Mouse (Mus musculus) G1E (cell line): ENCODE measurements around the gene Pde4d. TPM values are rescaled to one million over a fixed set of nuclear protein-coding genes. Genes with fewer than 3 reads are reported as not detected.

Source experiments
- ATAC-seq: 2 replicates; pipeline ENCODE4 v1.8.0; 2016; ENCODE audit warnings: mild to moderate bottlenecking; ENCODE audit not compliant: insufficient number of reproducible peaks, poor library complexity, low FRiP score, severe bottlenecking; ENCODE audit errors: extremely low read depth
- DNase-seq: peaks from one replicate; pipeline ENCODE4 v3.0.0; 2012; ENCODE audit warnings: low spot score
- H3K27me3 ChIP-seq: 2 replicates; pipeline ENCODE4 v1.6.1; 2012; ENCODE audit warnings: mild to moderate bottlenecking, low read length, inconsistent platforms; ENCODE audit not compliant: insufficient read depth
- H3K36me3 ChIP-seq: replicated peaks from 2 replicates; pipeline ENCODE3; 2012; ENCODE audit warnings: mild to moderate bottlenecking, inconsistent platforms
- H3K4me1 ChIP-seq: 2 replicates; pipeline ENCODE4 v1.6.1; 2012; ENCODE audit warnings: low read depth, low read length, inconsistent platforms, mixed read lengths; ENCODE audit not compliant: insufficient read depth
- H3K4me3 ChIP-seq: 2 replicates; pipeline ENCODE4 v1.5.1; 2012; ENCODE audit warnings: low read depth, mild to moderate bottlenecking, inconsistent platforms, low read length, moderate library complexity, mixed read lengths
- H3K9me3 ChIP-seq: replicated peaks from 2 replicates; pipeline ENCODE4 v1.6.1; 2012; ENCODE audit warnings: inconsistent platforms
- CTCF ChIP-seq: IDR thresholded peaks from 2 replicates; pipeline ENCODE4 v1.5.1; 2012; ENCODE audit warnings: low read depth, low read length, inconsistent platforms, mixed read lengths
- GATA1 ChIP-seq: IDR thresholded peaks from 2 replicates; pipeline ENCODE4 v1.6.1; 2012; ENCODE audit warnings: borderline replicate concordance, low read length, inconsistent platforms, mixed read lengths
- GATA2 ChIP-seq: IDR thresholded peaks from 2 replicates; pipeline ENCODE4 v1.6.1; 2012; ENCODE audit warnings: low read depth, low read length, inconsistent platforms, borderline replicate concordance
- POLR2AphosphoS5 ChIP-seq: IDR thresholded peaks from 2 replicates; pipeline ENCODE4 v1.6.1; 2012; ENCODE audit warnings: low read depth, low read length, inconsistent platforms; ENCODE audit not compliant: insufficient replicate concordance
- TAL1 ChIP-seq: conservative IDR thresholded peaks from 2 replicates; pipeline ENCODE4 v1.6.1; 2012; ENCODE audit warnings: low read depth, low read length, inconsistent platforms, mixed read lengths
- polyA plus RNA-seq: library from polyadenylated mRNA; stranded (reverse); fragments of >175 nt; gene quantifications from 2 replicates; pipeline ENCODE4 v1.2.3, GENCODE M21; 2012
- total RNA-seq, 2 experiments: library from RNA; stranded (forward) in 1 of 2; stranded (reverse) in 1 of 2; fragments of 200-1000 nt in 1 of 2; fragments of >200 nt in 1 of 2; fragmentation: Nextera tagmentation in 1 of 2; gene quantifications; 2 replicates each; pipeline ENCODE4 v1.2.3; 2014 to 2017

The Pde4d gene
- total and polyA plus RNA-seq, 3 experiments: 8.2 to 124 (median 22.6) TPM

DNA sequence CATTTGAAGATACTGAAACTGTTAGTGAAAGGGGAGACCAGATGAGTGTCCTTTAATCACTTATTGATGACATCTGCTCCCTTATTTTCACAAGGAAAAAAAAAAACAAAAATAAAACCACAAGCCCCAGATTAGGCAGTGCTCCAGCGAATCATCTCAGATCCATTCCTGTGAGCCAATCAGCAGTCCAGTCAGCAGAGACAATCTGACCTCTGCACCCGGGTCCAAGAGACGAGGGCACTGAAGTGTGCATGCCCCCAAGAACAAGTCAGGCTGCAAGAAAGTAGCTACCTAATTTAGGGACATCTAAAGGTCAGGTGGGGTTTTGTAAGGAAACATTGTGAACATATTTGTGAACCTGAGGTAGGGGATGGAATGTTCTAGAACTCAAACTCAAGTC lies 1102.1 kb downstream of the Pde4d start:
- no peak overlapping the region for H3K4me3 ChIP-seq
- peaks cover 4% of the 10 kb centered on the region; the same call in 1 of the 2 replicates for H3K4me1 ChIP-seq
- H3K36me3 ChIP-seq: no peaks in the 10 kb centered on the region
- no peaks in the 10 kb centered on the region for H3K9me3 ChIP-seq
- no peak for DNase-seq
- ATAC-seq: no peak
- TF ChIP-seq TAL1: no peak
- no peak for TF ChIP-seq GATA2
- no peak for TF ChIP-seq CTCF
- TF ChIP-seq POLR2AphosphoS5: no peak
- TF ChIP-seq GATA1: no peak
- peaks cover 7% of the 10 kb centered on the region for H3K27me3 ChIP-seq

DNA sequence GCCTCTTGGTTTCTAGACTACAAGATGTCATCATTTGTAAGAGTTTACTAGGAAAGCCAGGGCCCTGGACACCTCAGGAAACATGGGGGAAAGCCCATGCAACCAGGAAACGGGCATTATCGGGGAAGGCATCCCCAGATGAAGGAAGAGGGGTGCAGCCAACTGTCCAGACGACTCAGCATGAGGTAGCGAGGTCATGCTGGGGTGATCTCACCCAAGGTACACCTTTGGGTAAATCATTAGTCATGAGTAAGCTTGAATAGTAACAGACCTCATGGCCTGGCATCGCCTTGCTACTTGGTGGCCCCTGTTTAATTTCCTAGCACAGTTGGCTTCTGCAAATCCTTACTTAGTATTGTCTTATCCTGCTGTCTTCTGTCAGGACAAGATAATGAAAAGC lies 1105.8 kb downstream of the Pde4d start:
- H3K36me3 ChIP-seq: no peaks in the 10 kb centered on the region
- no peak overlapping the region for H3K4me3 ChIP-seq
- ATAC-seq (no peak), DNase-seq (no peak)
- no peaks in the 10 kb centered on the region for H3K4me1 ChIP-seq
- H3K27me3 ChIP-seq: peaks cover 7% of the 10 kb centered on the region
- no peak for TF ChIP-seq GATA2
- TF ChIP-seq POLR2AphosphoS5: no peak
- no peak for TF ChIP-seq TAL1
- no peak for TF ChIP-seq GATA1
- TF ChIP-seq CTCF: no peak
- no peaks in the 10 kb centered on the region for H3K9me3 ChIP-seq

DNA sequence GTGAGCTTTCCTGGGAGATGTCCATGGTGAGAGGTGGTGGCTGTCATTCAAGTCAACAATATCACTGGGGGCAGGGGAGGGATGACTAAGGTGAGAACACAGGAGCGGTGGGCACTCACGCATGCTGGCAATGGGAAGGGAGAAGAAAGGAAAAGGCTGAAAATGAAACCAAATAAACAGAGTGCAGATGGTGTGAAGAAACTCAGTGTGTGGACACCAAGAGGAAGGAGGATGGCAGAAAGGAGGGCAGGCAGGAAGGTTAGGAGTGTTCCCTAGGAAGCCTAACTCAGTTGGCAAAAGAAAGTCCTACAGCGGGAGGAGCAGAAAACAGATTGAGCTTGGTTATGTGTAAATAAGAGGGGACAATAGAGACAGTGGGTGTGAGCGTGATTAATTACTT lies 1107.1 kb downstream of the Pde4d start:
- Histone ChIP-seq H3K4me3 (no peak overlapping the region), H3K9me3 (no peaks in the 10 kb centered on the region), H3K36me3 (no peaks in the 10 kb centered on the region), H3K4me1 (no peaks in the 10 kb centered on the region), H3K27me3 (peaks cover 12% of the 10 kb centered on the region)
- TF ChIP-seq TAL1 (no peak), CTCF (no peak), POLR2AphosphoS5 (no peak), GATA2 (no peak), GATA1 (no peak)
- DNase-seq (no peak), ATAC-seq (no peak)

GRCm38 (mm10) chr13:109558341-109559257 lies 1108.9 kb downstream of the Pde4d start:
- DNase-seq (peak; percentile 2), ATAC-seq (no peak)
- Histone ChIP-seq H3K9me3 (0 out of 2 replicates have a peak, but pooled peaks cover 2% of the 10 kb centered on the region), H3K4me3 (no peak overlapping the region), H3K4me1 (no peaks in the 10 kb centered on the region), H3K27me3 (peaks cover 14% of the 10 kb centered on the region), H3K36me3 (no peaks in the 10 kb centered on the region)
- TF ChIP-seq TAL1 (no peak), POLR2AphosphoS5 (no peak), GATA1 (no peak), GATA2 (no peak)

GRCm38 (mm10) chr13:109560261-109560660 lies 1110.5 kb downstream of the Pde4d start:
- no peaks in the 10 kb centered on the region for H3K36me3 ChIP-seq

GRCm38 (mm10) chr13:109568638-109569468 lies 1119.1 kb downstream of the Pde4d start:
- H3K4me3 ChIP-seq: no peak overlapping the region
- no peaks in the 10 kb centered on the region for H3K9me3 ChIP-seq
- peaks cover 6% of the 10 kb centered on the region; the same call in 1 of the 2 replicates for H3K27me3 ChIP-seq
- ATAC-seq: no peak
- no peak for DNase-seq
- H3K36me3 ChIP-seq: no peaks in the 10 kb centered on the region
- no peak for TF ChIP-seq POLR2AphosphoS5
- no peak for TF ChIP-seq GATA2
- no peak for TF ChIP-seq CTCF
- no peak for TF ChIP-seq TAL1
- no peak for TF ChIP-seq GATA1
- no peaks in the 10 kb centered on the region for H3K4me1 ChIP-seq

More at GRCm38 (mm10) chr13:109560261-109560660, 1110.5 kb downstream of the Pde4d start:
- H3K9me3 ChIP-seq: 0 out of 2 replicates have a peak, but pooled peaks cover 2% of the 10 kb centered on the region
- TF ChIP-seq POLR2AphosphoS5 (no peak), TAL1 (no peak), GATA2 (no peak)
- ATAC-seq: no peak
- no peaks in the 10 kb centered on the region for H3K4me1 ChIP-seq
- H3K4me3 ChIP-seq: no peak overlapping the region
- no peak for DNase-seq
- peaks cover 18% of the 10 kb centered on the region for H3K27me3 ChIP-seq
